Mouse (Mus musculus): ENCODE results near the gene Snx12. TPM values are rescaled to one million over a fixed set of nuclear protein-coding genes. Genes with fewer than 3 reads are reported as not detected.
"Not testable (repeated sequence)": the region's sequence is repeated elsewhere in the genome, so short reads cannot be mapped to it uniquely, and the experiment has no call there.

Snx12 gene
- polyA plus RNA-seq, 1 experiment: 17.3 TPM

DNA sequence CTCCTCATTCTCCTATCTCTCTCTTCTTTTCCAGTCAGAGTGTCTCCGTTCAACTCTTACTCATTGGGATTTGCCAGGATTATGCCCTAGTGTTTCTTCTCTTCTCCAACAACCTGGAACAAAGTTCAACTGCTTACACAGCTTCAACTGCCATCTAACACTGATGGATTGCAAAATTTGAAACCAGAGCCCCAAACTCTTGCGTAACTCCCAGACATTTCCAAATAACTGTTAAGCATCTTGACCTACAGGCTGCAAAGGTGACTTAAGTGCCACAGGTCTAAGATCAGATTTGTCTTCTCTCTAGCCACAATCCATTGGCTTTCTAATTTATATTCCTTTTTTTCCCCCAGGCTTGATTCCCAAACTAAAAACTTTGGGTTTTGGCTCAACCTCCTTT, 64.9 kb downstream of the Snx12 start:
- no peak overlapping the region for H3K4me3 ChIP-seq (replicated peaks)
- H3K27me3 ChIP-seq (replicated peaks): peaks cover under 1% of the 10 kb centered on the region
- 0 out of 2 replicates have a peak, but pooled peaks cover 1% of the 10 kb centered on the region for H3K9me3 ChIP-seq
- TF ChIP-seq FLI1 (IDR thresholded peaks at IDR 0.05; ENCODE audit: low read length): no peak
- no peak for TF ChIP-seq GATA1 (IDR thresholded peaks at IDR 0.05; ENCODE audit: borderline replicate concordance, low read length)
- no peaks in the 10 kb centered on the region for H3K36me3 ChIP-seq (replicated peaks; ENCODE audit: low read length)
- H3K4me1 ChIP-seq: peaks cover under 1% of the 10 kb centered on the region; the same call in 1 of the 2 replicates

DNA sequence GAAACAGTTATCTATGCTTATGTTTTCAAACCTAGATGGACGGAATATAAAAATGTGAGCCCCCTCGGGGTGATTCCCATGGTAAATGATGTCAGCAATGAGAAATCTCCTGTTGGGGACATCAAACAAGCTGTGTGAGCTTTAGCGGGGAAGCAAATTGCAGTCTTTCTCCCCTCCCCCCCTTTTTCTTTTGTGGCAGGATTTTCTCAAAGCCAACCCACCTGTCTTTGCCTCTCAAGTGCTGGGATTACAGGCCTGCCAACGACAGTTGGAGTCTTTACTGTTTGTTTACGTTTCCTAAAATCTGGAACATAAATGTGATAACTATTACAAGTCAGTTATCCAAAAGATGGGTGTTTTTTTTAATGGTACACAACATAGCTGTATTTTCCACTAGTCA, 66.0 kb downstream of the Snx12 start:
- no peaks in the 10 kb centered on the region for H3K36me3 ChIP-seq (replicated peaks; ENCODE audit: low read length)
- no peak for TF ChIP-seq GATA1 (IDR thresholded peaks at IDR 0.05; ENCODE audit: borderline replicate concordance, low read length)
- no peaks in the 10 kb centered on the region for H3K27me3 ChIP-seq (replicated peaks)
- H3K4me1 ChIP-seq: no peaks in the 10 kb centered on the region
- H3K4me3 ChIP-seq (replicated peaks): no peak overlapping the region
- H3K9me3 ChIP-seq: no peaks in the 10 kb centered on the region

DNA sequence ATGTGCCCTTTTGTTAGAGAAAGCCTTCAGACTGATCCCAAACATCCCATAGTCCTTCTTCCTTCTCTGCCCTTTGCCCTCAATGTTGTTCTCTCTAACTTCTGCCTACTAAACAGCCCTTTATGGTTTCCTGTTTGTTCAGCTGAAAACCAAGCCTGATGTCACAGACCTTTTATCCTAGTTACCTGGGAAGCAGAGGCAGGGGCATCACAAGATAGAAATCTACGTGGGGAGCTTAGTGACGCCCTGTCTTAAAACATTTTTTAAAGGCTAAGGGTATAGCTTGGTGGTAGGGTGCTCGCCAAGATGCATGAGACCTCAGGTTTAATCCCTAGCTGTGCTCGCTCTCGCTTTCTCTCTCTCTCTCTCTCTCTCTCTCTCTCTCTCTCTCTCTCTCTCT, 74.9 kb downstream of the Snx12 start:
- TF ChIP-seq GATA1 (IDR thresholded peaks at IDR 0.05; ENCODE audit: borderline replicate concordance, low read length) (no peak), FLI1 (IDR thresholded peaks at IDR 0.05; ENCODE audit: low read length) (no peak)
- Histone ChIP-seq H3K36me3 (replicated peaks; ENCODE audit: low read length) (no peaks in the 10 kb centered on the region), H3K4me1 (no peaks in the 10 kb centered on the region), H3K27me3 (replicated peaks) (peaks cover 6% of the 10 kb centered on the region), H3K9me3 (no peaks in the 10 kb centered on the region), H3K4me3 (replicated peaks) (no peak overlapping the region)

DNA sequence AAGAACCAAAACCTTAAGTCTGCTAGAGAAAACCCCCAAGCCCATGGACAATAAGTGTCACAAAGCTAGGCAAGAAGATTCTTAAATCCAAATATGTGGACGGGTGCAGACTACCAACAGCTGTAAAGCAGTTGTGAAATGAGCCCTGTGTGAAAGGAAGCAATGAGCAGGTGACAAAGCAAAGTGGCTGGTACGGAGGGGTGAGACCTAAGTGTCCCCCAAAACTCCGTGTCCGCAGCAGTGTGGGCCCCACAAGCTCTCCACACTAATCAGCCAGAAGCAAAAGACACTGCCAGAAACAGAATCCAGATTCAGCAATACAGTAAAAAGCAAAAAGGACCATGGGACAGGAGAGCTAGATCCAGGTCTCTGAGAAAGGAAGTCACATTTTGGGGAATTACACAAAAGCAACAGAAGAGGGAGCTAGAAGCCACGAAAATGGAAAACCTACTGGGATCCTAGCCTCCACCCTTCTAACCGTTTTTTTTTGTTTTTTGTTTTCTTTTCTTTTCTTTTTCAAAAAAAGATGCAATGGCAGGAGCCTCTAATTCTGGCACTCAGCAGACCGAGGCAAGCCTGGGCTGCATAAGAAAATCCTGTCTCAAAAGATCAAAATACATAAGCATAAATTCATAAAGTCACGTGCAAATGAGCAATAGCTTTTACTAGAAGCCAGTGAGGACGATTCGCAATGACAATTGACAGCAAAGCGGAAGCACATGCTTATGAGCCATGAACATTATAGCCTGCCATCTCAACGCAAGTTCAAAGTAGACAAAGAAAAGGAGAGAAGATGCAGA, 90.2 kb downstream of the Snx12 start:
- Histone ChIP-seq H3K27me3 (replicated peaks) (peaks cover 10% of the 10 kb centered on the region), H3K36me3 (replicated peaks; ENCODE audit: low read length) (no peaks in the 10 kb centered on the region), H3K4me1 (peaks cover 25% of the 10 kb centered on the region), H3K4me3 (replicated peaks) (peak overlapping the region; percentile 80), H3K9me3 (no peaks in the 10 kb centered on the region)
- TF ChIP-seq FLI1 (IDR thresholded peaks at IDR 0.05; ENCODE audit: low read length) (no peak), GATA1 (IDR thresholded peaks at IDR 0.05; ENCODE audit: borderline replicate concordance, low read length) (no peak)

DNA sequence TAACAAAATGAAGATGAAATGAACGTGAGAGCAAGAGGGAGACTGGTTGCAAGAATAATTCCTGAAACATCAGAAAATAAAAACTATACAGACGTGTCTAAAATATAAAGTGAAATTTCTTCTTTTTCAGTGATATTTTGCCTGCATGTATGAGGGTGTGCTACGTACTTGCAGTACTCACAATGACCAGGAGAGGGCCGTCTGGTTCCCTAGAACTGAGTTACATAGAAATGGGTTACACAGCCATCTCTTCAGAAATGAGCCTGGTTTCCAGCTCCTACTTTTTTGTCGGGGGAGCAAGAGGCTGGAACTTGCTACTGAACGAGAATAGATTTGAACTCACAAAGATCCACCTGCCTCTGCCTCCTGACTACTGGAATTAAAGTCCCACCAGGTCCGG, 91.4 kb downstream of the Snx12 start:
- no peaks in the 10 kb centered on the region for H3K36me3 ChIP-seq (replicated peaks; ENCODE audit: low read length)
- H3K4me1 ChIP-seq: peaks cover 35% of the 10 kb centered on the region
- no peak overlapping the region for H3K4me3 ChIP-seq (replicated peaks)
- no peaks in the 10 kb centered on the region for H3K9me3 ChIP-seq
- peaks cover 13% of the 10 kb centered on the region for H3K27me3 ChIP-seq (replicated peaks)
- TF ChIP-seq GATA1 (IDR thresholded peaks at IDR 0.05; ENCODE audit: borderline replicate concordance, low read length) (no peak), FLI1 (IDR thresholded peaks at IDR 0.05; ENCODE audit: low read length) (no peak)

DNA sequence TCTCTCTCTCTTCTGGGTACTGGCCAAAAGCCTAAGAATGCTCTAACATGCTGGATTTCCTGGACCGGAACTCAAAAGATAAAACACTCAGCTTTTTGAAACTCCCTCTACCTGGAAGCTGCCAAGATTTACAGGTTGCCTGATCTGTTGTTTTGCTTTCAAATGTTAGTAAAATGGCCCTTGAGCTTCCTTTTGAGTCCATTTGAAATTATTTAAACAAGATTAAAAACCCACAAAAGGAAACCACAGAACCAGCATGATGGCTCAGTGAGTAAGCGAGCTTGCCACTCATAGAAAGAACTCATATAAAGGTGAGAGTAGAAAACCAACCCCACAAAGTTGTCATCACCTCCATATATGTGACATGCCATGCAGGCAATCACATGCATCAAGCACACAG, 93.8 kb downstream of the Snx12 start:
- Histone ChIP-seq H3K27me3 (replicated peaks) (peaks cover 13% of the 10 kb centered on the region), H3K4me1 (peaks cover 38% of the 10 kb centered on the region), H3K9me3 (no peaks in the 10 kb centered on the region), H3K4me3 (replicated peaks) (no peak overlapping the region), H3K36me3 (replicated peaks; ENCODE audit: low read length) (no peaks in the 10 kb centered on the region)
- no peak for TF ChIP-seq FLI1 (IDR thresholded peaks at IDR 0.05; ENCODE audit: low read length)
- no peak for TF ChIP-seq GATA1 (IDR thresholded peaks at IDR 0.05; ENCODE audit: borderline replicate concordance, low read length)

DNA sequence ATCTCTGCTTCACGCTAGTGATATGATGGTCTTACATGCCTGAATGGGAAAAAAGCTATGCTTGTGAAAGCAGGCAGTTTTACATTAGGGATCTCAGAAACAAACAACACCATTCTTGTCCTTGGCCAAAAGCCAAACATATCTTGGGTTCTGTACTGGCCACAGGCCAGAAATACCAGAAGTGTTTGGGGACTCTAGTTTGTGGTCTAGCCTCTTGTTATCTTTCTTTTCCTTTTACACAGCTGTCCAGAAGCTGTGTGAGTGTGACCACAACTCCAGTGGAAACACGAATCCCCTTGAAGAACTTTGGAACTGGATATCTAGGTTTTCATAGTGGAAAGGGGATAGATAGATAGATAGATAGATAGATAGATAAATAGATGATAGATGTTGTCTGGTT, 95.4 kb downstream of the Snx12 start:
- peaks cover 16% of the 10 kb centered on the region for H3K27me3 ChIP-seq (replicated peaks)
- H3K4me1 ChIP-seq: peaks cover 34% of the 10 kb centered on the region
- no peak overlapping the region for H3K4me3 ChIP-seq (replicated peaks)
- TF ChIP-seq GATA1 (IDR thresholded peaks at IDR 0.05; ENCODE audit: borderline replicate concordance, low read length) (no peak), FLI1 (IDR thresholded peaks at IDR 0.05; ENCODE audit: low read length) (no peak)
- no peaks in the 10 kb centered on the region for H3K9me3 ChIP-seq
- no peaks in the 10 kb centered on the region for H3K36me3 ChIP-seq (replicated peaks; ENCODE audit: low read length)

DNA sequence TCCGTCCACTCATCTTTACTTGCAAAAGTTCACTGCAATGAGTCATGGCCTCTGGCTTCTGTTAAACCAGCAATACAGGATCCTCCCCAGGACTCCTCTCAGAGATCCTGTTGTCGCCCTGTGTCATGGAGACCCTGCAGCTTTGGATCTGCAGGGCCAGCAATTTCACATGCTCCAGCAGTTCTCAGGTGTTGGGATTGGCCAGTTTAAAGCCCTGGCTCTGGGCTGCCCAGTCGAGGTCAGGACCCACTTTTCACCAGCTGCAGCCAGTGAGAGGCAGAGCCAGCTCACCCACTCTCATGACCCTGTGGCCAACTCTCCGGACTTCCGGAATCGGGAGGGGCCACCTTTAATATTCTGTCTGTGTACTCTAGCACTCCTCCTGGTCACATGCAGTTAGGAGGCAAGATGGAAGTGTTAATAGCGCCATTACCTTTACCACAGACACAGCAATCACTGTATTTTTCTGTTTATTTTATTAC, 95.8 kb downstream of the Snx12 start:
- Histone ChIP-seq H3K4me1 (peaks cover 31% of the 10 kb centered on the region), H3K4me3 (replicated peaks) (no peak overlapping the region), H3K27me3 (replicated peaks) (peaks cover 16% of the 10 kb centered on the region), H3K9me3 (no peaks in the 10 kb centered on the region), H3K36me3 (replicated peaks; ENCODE audit: low read length) (no peaks in the 10 kb centered on the region)
- TF ChIP-seq FLI1 (IDR thresholded peaks at IDR 0.05; ENCODE audit: low read length): no peak
- TF ChIP-seq GATA1 (IDR thresholded peaks at IDR 0.05; ENCODE audit: borderline replicate concordance, low read length): no peak

DNA sequence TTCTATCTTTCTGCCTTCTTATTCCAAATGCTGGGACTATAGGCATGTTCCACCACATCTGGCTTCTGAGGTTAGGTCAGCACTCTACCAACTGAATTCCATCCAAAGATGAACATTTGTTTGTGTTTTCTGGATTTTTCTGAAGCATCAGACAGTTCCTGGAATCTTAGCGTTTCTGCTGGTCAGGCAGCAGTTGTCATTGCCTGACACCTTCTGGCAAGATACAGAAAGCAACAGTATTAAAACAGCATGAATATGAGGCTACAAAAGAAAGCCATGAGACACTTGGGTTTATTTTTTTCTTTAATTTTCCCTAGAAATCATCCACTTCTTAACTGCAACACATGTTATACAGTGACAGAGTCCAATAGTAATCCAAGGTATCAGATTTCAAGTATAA, 101.8 kb downstream of the Snx12 start:
- H3K36me3 ChIP-seq (replicated peaks; ENCODE audit: low read length): no peaks in the 10 kb centered on the region
- no peaks in the 10 kb centered on the region for H3K4me1 ChIP-seq
- TF ChIP-seq FLI1 (IDR thresholded peaks at IDR 0.05; ENCODE audit: low read length) (no peak), GATA1 (IDR thresholded peaks at IDR 0.05; ENCODE audit: borderline replicate concordance, low read length) (no peak)
- H3K27me3 ChIP-seq (replicated peaks): peaks cover 7% of the 10 kb centered on the region
- no peak overlapping the region for H3K4me3 ChIP-seq (replicated peaks)
- no peaks in the 10 kb centered on the region for H3K9me3 ChIP-seq

DNA sequence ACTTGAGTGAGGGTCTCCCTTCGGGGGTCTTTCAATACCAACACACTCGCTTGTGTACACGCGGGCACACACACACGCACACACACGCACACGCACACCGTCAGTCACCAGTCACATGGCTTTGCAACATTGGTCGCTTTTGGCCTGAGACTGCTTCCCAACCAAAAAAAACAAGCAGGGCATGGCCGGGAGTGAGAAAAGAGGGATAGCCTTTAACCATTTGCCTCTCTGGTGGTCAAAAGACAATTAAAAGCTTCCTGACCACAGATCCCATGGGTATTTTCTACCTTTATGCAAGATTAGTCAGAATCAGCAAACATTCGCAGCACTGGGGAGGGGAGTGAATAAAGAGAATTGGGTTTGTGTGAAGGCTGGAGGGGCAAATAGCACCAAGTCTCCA, 136.4 kb downstream of the Snx12 start, which contains the start of gene Slc7a3:
TSS of gene Slc7a3 (minus strand) at position 101 of the 400 bp plus-strand sequence.
- no peaks in the 10 kb centered on the region for H3K36me3 ChIP-seq (replicated peaks; ENCODE audit: low read length)
- H3K9me3 ChIP-seq: no peaks in the 10 kb centered on the region
- H3K4me1 ChIP-seq: no peaks in the 10 kb centered on the region
- H3K4me3 ChIP-seq (replicated peaks): peak within 1 kb of the TSS; percentile 38
- H3K27me3 ChIP-seq (replicated peaks): peaks cover 38% of the 10 kb centered on the region
- TF ChIP-seq GATA1 (IDR thresholded peaks at IDR 0.05; ENCODE audit: borderline replicate concordance, low read length): no peak
- no peak for TF ChIP-seq FLI1 (IDR thresholded peaks at IDR 0.05; ENCODE audit: low read length)

DNA sequence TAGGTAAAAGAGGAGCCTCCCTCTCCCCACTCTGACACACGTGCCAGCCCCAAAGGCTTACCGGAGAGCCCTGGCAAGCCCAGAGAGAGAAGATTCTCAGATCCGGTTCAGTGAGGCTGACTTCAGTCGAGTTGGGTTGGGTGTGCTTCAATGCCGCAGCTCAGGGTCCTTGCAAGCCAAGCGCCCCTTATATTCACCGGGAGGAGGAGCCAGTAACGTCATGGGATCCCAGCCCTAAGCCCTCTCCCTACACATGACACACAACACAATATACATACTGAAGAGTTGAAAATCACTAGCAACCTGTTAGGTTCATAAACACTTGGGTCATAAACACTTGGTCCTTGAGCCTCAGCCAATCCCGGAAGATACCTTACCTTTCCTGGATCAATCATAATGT, 137.2 kb downstream of the Snx12 start:
- not testable (repeated sequence) for H3K4me1 ChIP-seq; H3K36me3 ChIP-seq (replicated peaks; ENCODE audit: low read length); H3K9me3 ChIP-seq; H3K4me3 ChIP-seq (replicated peaks)
- peaks cover 38% of the 10 kb centered on the region for H3K27me3 ChIP-seq (replicated peaks)
